Mouse (Mus musculus) lung, postnatal 10 days (tissue): Measurements from ENCODE around the gene Olfr215.
"Not testable (repeated sequence)": the region's sequence is repeated elsewhere in the genome, so short reads cannot be mapped to it uniquely, and the experiment has no call there.

ENCODE experiments used
- DNase-seq: peaks from one replicate; pipeline ENCODE4 v3.0.0; 2021

The Olfr215 gene

DNA sequence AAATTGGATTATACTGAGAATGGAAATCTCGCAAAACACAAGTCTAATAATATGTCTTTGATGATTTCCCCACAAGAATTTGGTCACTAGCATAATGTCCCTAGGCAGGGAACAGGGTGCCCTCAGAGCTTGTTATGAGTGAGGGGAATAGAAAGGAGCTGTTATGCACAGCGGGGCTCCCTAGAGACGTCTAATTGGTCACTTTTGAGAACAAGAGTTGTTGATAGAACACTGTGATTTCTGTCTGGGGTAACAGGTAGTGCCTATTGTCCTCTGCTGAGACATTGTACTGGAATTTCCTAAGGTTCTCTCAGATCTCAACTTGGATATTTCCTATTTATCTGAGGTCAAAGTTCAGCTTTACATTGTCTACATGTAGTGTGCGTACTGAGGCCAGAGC lies at the start of gene Olfr215:
Olfr215 (minus strand) TSS at position 101 of the 400 bp plus-strand sequence.
- DNase-seq = no peak

DNA sequence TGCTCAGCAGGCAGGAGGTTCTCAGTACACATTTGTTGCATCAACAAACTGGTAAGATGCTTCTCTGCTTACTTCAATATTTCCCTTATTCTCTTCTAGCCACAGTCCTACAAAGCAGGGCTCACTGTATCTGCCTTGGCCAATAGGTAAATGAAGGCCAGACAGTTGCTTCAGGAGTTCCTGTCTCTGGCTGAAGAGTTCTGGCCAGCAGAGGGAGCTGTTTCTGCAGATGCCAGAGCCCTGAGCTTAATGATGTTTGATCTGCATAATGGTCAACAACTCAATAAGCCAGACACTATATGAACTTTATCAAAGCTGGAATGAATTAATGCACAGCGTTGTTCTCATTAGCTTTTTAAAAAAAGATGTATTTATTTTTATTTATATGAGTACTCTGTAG lies 48.1 kb upstream of the Olfr215 start:
- DNase-seq = peak; percentile 88

DNA sequence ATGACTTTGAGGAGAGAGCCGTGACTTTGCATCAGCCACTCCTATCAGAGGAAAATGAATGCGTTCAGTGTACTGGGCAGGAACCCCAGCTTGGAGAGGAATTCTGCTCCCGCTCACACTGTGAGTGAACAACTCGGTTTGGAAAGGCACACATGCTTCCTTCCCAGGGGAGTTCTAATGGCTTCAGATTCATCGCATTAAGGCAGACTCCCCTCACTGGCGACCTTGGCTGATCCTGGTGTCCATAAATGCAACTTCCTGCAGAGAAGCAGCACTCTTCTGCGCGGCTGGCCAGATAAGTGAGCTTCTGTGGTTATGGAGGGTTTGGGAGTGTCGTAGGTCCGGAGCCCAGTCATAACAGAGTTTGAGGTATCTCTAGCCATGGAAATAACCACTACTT lies 45.8 kb upstream of the Olfr215 start:
- DNase-seq = no peak

DNA sequence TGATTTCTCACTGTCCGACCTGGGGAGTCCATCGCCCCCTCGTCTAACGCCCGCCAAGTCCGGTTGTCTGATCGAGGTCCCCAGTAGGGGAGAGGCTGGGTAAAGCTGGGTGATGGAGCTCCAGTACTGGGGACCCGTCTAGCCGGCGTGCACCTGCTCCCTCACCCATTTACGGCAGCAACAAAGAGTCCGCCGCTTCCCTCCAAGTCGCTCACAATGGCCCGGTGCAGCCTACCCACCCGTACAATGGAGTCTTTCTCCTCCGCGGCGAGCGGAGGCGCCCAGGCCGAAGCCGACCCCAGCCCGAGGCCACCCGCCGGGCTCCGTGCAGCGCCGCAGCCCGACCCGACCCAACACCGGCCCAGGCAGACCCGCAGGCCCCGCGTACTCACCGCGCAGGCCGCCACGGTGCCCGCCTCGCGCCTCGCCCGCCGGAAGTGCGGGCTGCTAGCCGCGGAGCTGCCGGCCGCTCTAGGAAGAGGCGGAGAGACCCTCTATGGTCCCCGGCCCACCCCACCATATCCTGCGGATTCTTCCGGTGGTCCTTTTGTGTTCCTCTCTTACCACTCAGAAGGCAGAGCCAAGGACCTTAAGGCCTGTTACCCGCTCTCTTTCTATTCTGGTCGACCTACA lies 44.7 kb upstream of the Olfr215 start, which contains the start of gene Zfp422:
Zfp422 (minus strand) TSS at position 461 of the 633 bp plus-strand sequence.
- peak; percentile 80 for DNase-seq

DNA sequence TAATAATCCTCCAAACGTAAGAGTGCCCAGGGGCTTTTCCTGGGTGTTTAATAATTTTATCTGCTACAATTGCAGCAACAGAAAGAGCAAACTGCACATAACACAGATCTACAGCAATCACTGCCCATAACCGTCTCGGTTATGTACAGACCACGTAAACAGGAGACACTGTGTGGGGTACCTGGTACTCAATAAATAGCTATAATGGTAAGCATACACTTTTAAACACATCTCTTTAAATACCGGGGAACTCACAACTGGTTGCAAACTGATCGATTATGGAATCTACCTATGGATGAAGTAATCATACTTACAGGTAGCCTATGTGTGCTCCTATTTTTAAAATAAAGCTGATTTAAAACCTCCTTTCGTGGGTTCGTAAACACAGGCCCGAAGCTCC lies 44.1 kb upstream of the Olfr215 start:
- no peak for DNase-seq

DNA sequence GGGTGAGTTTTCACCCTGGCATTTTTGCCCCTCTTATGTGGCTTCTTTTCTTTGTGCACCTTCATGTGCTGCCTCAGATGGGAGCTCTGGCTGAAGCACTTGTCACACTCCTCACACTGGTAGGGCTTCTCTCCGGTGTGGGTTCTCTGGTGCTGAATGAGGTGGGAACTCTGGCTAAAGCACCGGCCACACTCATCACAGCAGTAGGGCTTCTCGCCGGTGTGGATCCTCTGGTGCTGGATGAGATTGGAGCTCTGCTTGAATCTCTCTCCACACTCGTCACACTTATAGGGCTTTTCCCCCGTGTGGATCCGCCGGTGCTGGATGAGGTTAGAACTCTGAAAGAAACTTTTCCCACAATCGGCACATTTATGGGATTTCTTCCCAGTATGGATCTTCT lies 42.4 kb upstream of the Olfr215 start:
- not testable (repeated sequence) for DNase-seq

DNA sequence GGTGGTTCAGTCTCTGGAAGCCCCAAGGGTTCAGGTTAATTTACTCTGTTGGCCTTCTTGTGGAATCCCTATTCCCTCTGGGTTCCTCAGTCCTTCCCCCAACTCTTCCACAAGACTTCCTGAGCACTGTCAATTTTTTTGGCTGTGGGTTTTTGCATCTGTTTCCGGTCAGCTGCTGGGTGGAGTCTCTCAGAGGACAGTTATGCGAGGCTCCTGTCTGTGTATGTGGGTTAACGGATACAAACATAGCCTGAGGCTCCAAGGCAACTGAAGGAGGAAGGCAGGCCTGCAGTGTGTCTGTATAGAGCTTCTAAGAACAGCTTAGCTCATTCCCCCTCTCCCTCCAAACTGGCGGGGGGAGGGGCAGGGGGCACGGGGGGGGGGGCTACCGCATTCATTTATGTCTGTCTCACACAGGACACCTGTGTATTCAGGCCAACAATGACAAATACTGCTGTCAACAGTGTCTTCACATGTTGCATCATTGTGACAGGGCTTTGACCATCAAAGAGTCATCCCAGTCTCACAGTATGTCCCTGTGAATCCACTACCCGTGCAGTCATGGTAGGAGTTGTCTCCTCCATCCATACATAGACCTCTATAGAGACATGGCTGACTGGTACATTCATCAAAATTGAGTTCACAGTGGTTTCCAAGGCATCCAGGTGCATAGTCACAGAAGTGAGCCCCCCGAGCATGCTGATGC lies 37.5 kb upstream of the Olfr215 start:
- DNase-seq = peak; percentile 28

DNA sequence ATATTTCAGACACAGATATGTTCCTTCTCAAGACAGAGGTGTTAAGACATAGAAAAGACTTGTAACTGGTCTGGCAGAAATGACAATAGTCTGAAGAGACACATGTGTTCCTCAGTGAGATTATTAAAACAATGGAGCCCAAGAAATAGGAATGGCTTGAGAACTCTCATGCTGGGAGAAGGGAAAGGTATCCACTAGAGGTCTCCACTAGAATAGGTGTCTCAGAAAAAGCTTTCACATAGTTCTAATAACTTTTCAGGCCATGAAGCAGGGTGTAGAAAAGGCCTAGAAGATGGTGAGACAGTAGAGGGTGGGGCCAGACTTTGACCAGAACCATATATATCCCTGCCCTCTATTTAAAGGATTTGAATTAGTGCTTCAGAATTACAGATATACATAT lies 34.1 kb upstream of the Olfr215 start:
- no peak for DNase-seq

DNA sequence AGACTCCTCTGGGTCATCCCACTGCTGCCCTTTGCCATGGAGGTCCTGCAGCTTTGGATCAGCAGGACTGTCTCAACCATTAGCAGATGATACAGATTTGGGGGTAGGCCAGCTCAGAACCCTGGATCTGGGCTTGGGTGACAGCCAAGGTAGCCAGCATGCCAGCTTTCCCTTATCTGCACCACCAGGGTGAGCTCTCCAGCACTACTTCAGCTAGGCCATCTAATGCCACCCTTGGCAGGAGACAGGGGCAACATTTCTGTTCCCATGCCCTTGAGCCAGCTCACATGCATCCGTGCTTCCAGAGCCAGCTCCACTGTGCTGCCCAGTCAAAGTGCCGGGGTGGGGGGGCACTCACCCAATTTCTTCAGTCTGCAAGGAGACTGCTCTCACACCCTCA lies 31.7 kb upstream of the Olfr215 start:
- no peak for DNase-seq

DNA sequence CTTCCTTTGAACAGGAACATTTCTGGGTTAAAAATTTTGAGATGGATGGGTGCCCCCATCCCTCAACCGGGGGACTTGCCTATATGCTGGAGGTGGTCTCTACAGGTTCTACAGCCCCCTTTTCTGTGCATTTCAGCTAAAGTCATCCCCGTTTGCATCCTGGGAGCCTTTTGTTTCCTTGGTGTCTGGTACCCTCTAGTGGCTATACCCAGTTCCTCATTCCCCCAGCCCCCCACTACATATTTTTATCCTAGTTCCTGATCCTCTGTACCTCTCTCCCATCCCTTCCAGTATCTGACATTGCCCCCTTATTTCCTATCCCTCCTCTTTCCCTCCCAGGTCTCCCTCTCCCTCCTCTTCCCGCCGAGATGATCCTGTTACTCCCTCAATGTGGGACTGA lies 23.2 kb upstream of the Olfr215 start:
- no peak for DNase-seq

DNA sequence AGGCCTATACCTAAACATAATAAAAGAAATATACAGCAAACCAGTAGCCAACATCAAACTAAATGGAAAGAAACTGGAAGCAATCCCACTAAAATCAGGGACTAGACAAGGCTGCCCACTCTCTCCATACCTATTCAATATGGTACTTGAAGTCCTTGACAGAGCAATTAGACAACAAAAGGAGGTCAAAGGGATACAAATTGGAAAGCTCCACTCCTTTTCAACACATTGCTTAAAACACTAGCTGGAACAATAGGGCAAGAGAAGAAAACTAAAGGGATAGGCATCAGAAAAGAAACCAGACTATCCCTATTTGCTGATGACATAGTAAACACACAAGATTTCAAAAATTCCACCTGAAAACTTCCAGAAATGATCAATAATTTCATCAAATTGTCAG lies 17.0 kb upstream of the Olfr215 start:
- DNase-seq = not testable (repeated sequence)

DNA sequence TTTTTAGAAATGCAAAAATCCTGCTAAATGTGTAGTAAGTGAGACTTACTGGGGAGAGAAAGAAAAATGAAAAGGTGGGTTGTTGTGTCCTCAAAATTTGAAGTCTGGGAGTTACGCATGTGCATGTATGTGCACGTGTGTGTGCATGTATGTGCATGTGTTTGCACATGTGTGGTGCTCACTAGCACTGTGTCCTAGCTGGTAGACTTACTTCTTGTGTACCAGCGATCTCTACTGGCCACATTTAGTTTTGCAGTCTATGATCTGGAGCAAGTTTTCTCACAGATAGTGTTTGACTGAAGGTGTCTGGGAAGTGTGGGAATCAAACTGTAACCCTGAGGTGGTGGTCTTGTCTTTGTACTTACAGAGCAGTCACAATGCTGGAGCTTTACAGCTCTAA lies 14.2 kb downstream of the Olfr215 start:
- peak; percentile 29 for DNase-seq

DNA sequence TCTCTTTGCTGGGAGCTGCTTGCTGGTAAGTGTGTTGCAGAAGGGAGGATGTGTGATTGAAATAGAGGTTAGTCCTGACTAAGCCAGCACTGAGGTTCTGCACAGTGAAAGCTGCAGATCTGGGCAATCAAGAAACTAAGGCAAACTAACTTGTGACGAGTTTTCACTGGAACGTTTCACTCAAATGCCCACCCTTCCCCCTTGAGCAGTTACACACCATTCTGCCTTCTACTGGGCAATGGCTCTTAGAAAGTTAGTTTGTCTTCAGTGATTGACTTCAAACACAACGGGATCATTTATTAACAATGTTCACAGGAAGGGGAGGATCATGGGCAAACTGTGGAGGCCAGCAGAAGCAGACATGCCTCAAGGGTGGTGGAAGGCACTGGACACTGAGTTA lies 29.0 kb downstream of the Olfr215 start:
- no peak for DNase-seq

DNA sequence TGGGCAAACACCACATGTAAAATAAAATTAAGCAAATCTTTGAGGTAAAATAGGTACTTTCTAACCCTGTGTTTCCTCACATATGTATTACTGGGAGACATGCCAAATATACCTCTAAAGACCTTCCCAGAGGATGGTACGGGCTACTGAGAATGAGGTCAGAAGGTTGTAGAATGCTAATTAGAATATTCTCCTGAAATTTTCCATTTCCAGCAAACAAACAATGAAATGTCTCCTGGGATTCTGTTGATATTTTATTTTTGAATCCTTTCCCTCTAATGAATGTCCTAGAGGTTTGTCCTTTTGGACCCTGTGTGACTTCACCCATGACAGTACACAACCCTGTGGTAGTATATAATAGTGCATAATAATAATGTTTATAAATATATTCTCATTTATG lies 30.1 kb downstream of the Olfr215 start, which contains the start of gene Olfr214:
Olfr214 (plus strand) TSS at position 301 of the 400 bp plus-strand sequence.
- no peak for DNase-seq

DNA sequence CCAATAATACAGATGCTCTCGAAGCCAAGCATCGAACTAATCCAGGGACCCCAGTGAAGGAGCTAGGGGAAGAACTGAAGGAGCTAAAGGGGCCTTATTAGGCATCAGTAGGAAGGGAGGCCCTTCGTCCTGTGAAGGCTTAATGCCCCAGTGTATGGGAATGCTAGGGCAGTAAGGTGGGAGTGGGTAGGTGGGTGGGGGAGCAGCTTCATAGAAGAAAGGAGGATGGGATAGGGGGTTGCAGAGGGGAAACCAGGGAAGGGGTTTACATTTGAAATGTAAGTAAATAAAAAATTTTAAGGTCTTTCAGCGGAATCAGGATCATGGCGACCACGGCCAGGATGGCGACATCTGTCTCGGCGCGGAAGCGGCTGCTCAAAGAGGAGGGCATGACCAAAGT lies 33.2 kb downstream of the Olfr215 start, which contains the start of gene Gm5580:
Gm5580 (plus strand) TSS at position 301 of the 400 bp plus-strand sequence.
- not testable (repeated sequence) for DNase-seq

DNA sequence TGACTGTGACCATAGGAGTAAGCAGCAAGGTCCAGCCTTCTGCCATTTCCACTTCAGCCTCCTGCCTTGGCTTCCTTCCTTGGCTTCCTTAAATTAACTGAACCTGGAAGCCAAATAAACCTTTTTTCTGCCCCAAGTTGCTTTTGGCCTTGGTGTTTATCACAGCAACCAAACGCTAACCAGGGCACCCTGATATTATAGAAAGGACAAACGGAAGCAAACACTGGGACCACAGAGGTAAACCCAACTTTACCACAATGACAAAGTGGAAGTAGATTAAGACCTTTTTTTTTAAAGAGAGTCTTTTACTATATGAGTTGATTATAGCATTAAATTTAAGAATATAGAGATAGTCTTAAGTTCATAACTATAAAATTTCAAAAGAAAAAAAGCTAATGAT lies 41.5 kb downstream of the Olfr215 start:
- DNase-seq = no peak

DNA sequence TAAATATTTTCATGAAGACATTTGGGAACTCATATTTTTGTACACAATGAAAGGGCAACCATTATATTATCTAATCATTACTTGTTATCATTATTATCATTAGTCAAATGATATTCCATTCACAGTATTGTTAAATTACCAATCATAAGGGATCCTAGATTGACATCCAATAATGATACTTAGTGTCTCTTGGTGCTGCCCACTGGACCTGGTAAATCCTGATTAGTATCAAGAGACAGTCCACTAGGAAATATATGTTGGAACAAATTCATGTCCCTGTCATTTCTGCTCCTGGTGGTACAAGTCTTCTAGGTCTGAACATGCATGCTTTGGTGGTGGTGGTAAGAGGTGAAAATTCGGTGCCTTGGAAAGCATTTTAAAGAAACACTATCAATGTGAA lies 45.8 kb downstream of the Olfr215 start, which contains the start of gene Olfr213:
Olfr213 (plus strand) TSS at position 301 of the 400 bp plus-strand sequence.
- no peak for DNase-seq
